Mouse (Mus musculus): Measurements from ENCODE around the gene Mum1. TPM values are rescaled to one million over a fixed set of nuclear protein-coding genes. Genes with fewer than 3 reads are reported as not detected.

Mum1 gene
- polyA plus RNA-seq, 1 experiment from 2014 or later = 21.9 TPM

- Histone ChIP-seq H3K4me2 (replicated peaks; ENCODE audit: low read depth) (no peak overlapping the region), H3K4me1 (replicated peaks; ENCODE audit: control insufficient read depth, insufficient read depth, low read length) (0 out of 2 replicates have a peak, but pooled peaks cover 5% of the 10 kb centered on the region), H3K27me3 (replicated peaks; ENCODE audit: control insufficient read depth, insufficient read depth, low read length) (no peaks in the 10 kb centered on the region), H3K9ac (ENCODE audit: low read depth, low read length) (no peak overlapping the region), H3K4me3 (ENCODE audit: low read depth, low read length) (no peak overlapping the region), H3K36me3 (ENCODE audit: control insufficient read depth, insufficient read depth) (peaks cover 88% of the 10 kb centered on the region), H3K27ac (ENCODE audit: low read depth, low read length) (no peak overlapping the region), H3K9me3 (ENCODE audit: control insufficient read depth) (no peaks in the 10 kb centered on the region)
- WGBS = 87% methylated on average over 12 of the region's 12 CpGs
- no peak for TF ChIP-seq CTCF (IDR thresholded peaks at IDR 0.05; ENCODE audit: low read depth)
- ATAC-seq = no peak
Observed at GRCm38 (mm10) chr10:80279273-80279672, 53.0 kb downstream of the Mum1 start.

- peak overlapping the region; percentile 79 for H3K27ac ChIP-seq (ENCODE audit: low read depth, low read length)
- no peak for TF ChIP-seq CTCF (IDR thresholded peaks at IDR 0.05; ENCODE audit: low read depth)
- H3K36me3 ChIP-seq (ENCODE audit: control insufficient read depth, insufficient read depth) = peaks cover 90% of the 10 kb centered on the region
- peak overlapping the region; percentile 9; the same call in 1 of the 2 replicates for H3K4me2 ChIP-seq (replicated peaks; ENCODE audit: low read depth)
- no peaks in the 10 kb centered on the region for H3K9me3 ChIP-seq (ENCODE audit: control insufficient read depth)
- WGBS = 45% methylated on average over 7 of the region's 7 CpGs
- H3K27me3 ChIP-seq (replicated peaks; ENCODE audit: control insufficient read depth, insufficient read depth, low read length) = no peaks in the 10 kb centered on the region
- H3K4me3 ChIP-seq (ENCODE audit: low read depth, low read length) = no peak overlapping the region
- H3K4me1 ChIP-seq (replicated peaks; ENCODE audit: control insufficient read depth, insufficient read depth, low read length) = 0 out of 2 replicates have a peak, but pooled peaks cover 5% of the 10 kb centered on the region
- peak; percentile 54 for ATAC-seq
- 0 out of 2 replicates have a peak overlapping the region, but pooled peaks have one; percentile 22 for H3K9ac ChIP-seq (ENCODE audit: low read depth, low read length)
Observed at GRCm38 (mm10) chr10:80281304-80281703, 55.1 kb downstream of the Mum1 start.

- no peak overlapping the region for H3K4me3 ChIP-seq (ENCODE audit: low read depth, low read length)
- peak; percentile 29 for ATAC-seq
- 0 out of 2 replicates have a peak, but pooled peaks cover 5% of the 10 kb centered on the region for H3K4me1 ChIP-seq (replicated peaks; ENCODE audit: control insufficient read depth, insufficient read depth, low read length)
- peak overlapping the region; percentile 9; the same call in 1 of the 2 replicates for H3K4me2 ChIP-seq (replicated peaks; ENCODE audit: low read depth)
- no peaks in the 10 kb centered on the region for H3K27me3 ChIP-seq (replicated peaks; ENCODE audit: control insufficient read depth, insufficient read depth, low read length)
- H3K9me3 ChIP-seq (ENCODE audit: control insufficient read depth) = no peaks in the 10 kb centered on the region
- TF ChIP-seq CTCF (IDR thresholded peaks at IDR 0.05; ENCODE audit: low read depth) = no peak
- peak overlapping the region; percentile 79 for H3K27ac ChIP-seq (ENCODE audit: low read depth, low read length)
- 53% methylated on average over 8 of the region's 8 CpGs for WGBS
- H3K36me3 ChIP-seq (ENCODE audit: control insufficient read depth, insufficient read depth) = peaks cover 91% of the 10 kb centered on the region
- H3K9ac ChIP-seq (ENCODE audit: low read depth, low read length) = peak overlapping the region; percentile 31; the same call in 1 of the 2 replicates
Observed at GRCm38 (mm10) chr10:80281921-80282371, 55.7 kb downstream of the Mum1 start.

- H3K4me1 ChIP-seq (replicated peaks; ENCODE audit: control insufficient read depth, insufficient read depth, low read length) = 0 out of 2 replicates have a peak, but pooled peaks cover 5% of the 10 kb centered on the region
- peak overlapping the region; percentile 79 for H3K27ac ChIP-seq (ENCODE audit: low read depth, low read length)
- H3K4me3 ChIP-seq (ENCODE audit: low read depth, low read length) = no peak overlapping the region
- peak overlapping the region; percentile 31 for H3K9ac ChIP-seq (ENCODE audit: low read depth, low read length)
- ATAC-seq = peak; percentile 63
- H3K4me2 ChIP-seq (replicated peaks; ENCODE audit: low read depth) = no peak overlapping the region
- H3K9me3 ChIP-seq (ENCODE audit: control insufficient read depth) = no peaks in the 10 kb centered on the region
- peak; percentile 30 for TF ChIP-seq CTCF (IDR thresholded peaks at IDR 0.05; ENCODE audit: low read depth)
- H3K27me3 ChIP-seq (replicated peaks; ENCODE audit: control insufficient read depth, insufficient read depth, low read length) = no peaks in the 10 kb centered on the region
- 50% methylated on average over 20 of the region's 20 CpGs for WGBS
- H3K36me3 ChIP-seq (ENCODE audit: control insufficient read depth, insufficient read depth) = peaks cover 91% of the 10 kb centered on the region
Observed at GRCm38 (mm10) chr10:80282481-80283441, 56.5 kb downstream of the Mum1 start.

DNA sequence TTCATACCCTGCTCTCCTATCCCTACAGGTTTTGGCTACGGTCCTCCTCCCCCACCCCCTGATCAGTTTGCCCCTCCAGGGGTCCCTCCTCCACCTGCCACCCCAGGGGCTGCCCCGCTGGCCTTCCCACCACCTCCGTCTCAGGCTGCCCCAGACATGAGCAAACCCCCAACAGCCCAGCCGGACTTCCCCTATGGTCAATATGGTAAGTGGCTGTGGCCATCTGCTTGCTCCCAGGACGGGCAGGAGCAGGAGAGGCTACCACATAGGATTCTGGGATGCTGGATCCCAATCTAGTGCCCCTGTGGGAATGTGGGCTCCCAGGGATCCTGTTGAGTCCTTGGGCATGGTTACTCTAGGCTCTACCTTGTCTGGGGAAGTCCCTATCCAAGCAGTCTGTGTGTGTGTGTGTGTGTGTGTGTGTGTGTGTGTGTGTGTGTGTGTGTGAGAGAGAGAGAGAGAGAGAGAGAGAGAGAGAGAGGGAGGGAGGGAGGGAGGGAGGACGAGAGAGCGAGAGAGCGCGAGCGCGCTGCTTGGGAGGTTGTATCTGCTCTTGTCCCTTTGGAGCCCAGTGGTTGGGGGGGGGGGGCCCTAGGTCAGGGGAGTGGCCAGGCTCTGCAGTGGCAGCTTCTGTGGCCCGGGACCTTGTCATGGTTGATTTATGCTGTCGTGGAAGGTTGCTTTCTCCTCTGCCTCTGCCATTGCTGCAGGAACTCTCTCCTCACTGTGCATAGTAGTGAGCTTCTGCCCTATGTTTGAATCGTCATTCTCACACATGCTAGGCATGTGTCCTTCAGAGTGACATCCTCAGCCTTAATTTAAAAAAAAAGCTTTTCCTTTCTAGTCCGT is 59.2 kb downstream of the Mum1 start:
- Histone ChIP-seq H3K27ac (ENCODE audit: low read depth, low read length) (no peak overlapping the region), H3K9me3 (ENCODE audit: control insufficient read depth) (no peaks in the 10 kb centered on the region), H3K4me1 (replicated peaks; ENCODE audit: control insufficient read depth, insufficient read depth, low read length) (0 out of 2 replicates have a peak, but pooled peaks cover 5% of the 10 kb centered on the region), H3K9ac (ENCODE audit: low read depth, low read length) (no peak overlapping the region), H3K27me3 (replicated peaks; ENCODE audit: control insufficient read depth, insufficient read depth, low read length) (no peaks in the 10 kb centered on the region), H3K36me3 (ENCODE audit: control insufficient read depth, insufficient read depth) (peaks cover 70% of the 10 kb centered on the region), H3K4me2 (replicated peaks; ENCODE audit: low read depth) (no peak overlapping the region), H3K4me3 (ENCODE audit: low read depth, low read length) (no peak overlapping the region)
- 76% methylated on average over 13 of the region's 15 CpGs for WGBS
- no peak for TF ChIP-seq CTCF (IDR thresholded peaks at IDR 0.05; ENCODE audit: low read depth)
- ATAC-seq = no peak
